Mouse (Mus musculus) gastrocnemius, postnatal 10 days (tissue): ENCODE results near the gene Pdpr. TPM values are rescaled to one million over a fixed set of nuclear protein-coding genes. Genes with fewer than 3 reads are reported as not detected.
A peak's percentile ranks its signal among the peaks of the same experiment; 100 is the strongest.
"Not testable (repeated sequence)": the region's sequence is repeated elsewhere in the genome, so short reads cannot be mapped to it uniquely, and the experiment has no call there.

Source experiments
- DNase-seq: peaks from one replicate; pipeline ENCODE4 v3.0.0; 2021; ENCODE audit warnings: mixed read lengths
- long read RNA-seq, 2 experiments: library from polyadenylated mRNA; stranded (forward); transcript quantifications; one replicate each; pipeline ENCODE4 v2.0.0; 2021
- total RNA-seq, 2 experiments: library from RNA; stranded (reverse); gene quantifications; 2 replicates each; pipeline ENCODE4 v1.2.3; 2021

Gene Pdpr
- 10 to 100 TPM; 52.9 to 67.6 TPM for total RNA-seq
- long read RNA-seq, experiment 1, full-length matches to known transcripts = 2 of 28 reads
- long read RNA-seq, experiment 1, partial matches to known transcripts = 15 of 28 reads
- long read RNA-seq, experiment 1, other reads (novel, unspliced or antisense) = 11 of 28 reads
- long read RNA-seq, experiment 2, full-length matches to known transcripts = 9 of 28 reads
- long read RNA-seq, experiment 2, partial matches to known transcripts = 2 of 28 reads
- long read RNA-seq, experiment 2, other reads (novel, unspliced or antisense) = 17 of 28 reads

DNA sequence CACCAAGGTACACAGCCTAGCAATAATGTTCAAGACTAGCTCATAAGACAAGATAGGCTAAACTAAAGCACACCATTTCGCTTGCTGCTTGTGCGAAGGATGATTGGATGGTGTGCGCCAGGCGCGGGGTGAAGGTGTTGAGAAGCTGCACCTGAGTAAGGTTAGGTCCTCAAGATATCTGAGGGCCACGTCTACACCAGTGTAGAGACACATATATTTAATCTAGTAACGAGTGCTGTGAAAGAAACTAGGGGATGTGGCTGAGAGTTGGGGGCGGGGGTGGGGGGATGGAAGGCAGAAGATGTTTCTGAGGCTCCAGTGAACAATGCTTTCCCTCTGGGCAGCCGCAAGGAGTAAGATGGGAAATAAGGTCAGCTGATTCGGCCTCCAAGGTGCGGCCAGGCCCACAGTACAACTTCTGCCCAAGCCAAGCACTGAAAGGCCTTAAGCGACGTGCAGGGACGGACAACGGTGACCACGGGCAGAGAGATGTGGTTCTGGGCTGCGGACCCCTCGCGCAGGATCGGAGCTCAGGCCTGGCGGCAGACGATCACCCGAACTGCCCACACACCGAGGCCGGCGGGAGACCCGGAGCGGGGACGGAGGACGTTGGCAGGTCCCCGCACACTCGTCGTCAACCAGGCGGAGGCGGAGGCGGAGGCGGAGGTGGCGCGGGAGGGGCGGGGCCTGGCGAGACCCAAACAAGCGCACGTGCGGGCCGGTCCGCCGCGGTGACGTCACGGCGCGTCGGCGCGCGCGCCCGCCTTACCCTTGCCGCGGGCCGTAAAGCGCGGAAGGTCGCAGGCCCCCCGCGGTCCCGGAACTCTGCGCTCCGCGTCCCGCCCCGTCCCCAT lies at the start of gene Pdpr:
TSS of gene Pdpr (plus strand) at position 766 of the 854 bp plus-strand sequence.
- peak; percentile 94 for DNase-seq

DNA sequence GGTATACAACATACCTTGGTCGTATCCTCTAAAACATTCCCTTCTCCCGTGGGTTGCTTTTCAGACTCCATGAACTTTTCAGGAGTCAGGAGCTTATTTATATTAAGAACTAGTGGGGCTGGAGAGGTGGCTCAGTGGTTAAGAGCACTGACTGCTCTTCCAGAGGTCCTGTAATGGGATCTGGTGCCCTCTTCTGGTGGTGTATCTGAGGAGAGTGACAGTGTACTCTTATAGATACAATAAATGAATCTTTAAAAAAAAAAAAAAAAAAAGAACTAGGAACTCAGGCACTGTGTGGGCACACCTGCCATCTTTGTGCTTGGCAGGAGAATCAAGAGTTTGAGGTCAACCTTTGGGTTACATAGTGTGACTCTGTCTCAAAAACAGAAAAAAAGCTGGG lies 45.7 kb upstream of the Pdpr start:
- DNase-seq = no peak

DNA sequence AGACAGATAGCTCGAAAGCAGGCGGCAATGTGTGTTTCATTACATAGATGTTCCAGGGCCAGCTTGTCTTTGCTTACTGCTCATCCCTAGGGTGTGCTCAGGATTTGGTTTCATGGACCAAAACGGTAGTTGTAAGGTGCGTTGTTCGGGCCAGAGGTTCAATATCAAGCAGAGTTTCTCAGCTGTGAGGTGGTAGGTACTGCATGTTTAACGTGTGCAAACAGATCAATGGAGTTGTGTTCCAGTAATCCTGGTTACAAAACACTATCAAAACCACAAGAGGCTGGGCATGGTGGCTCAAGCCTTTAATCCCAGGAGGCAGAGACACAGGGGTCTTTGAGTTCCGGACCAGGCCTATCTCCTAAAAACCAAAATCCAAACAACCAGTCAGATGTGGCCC lies 45.3 kb upstream of the Pdpr start:
- no peak for DNase-seq

DNA sequence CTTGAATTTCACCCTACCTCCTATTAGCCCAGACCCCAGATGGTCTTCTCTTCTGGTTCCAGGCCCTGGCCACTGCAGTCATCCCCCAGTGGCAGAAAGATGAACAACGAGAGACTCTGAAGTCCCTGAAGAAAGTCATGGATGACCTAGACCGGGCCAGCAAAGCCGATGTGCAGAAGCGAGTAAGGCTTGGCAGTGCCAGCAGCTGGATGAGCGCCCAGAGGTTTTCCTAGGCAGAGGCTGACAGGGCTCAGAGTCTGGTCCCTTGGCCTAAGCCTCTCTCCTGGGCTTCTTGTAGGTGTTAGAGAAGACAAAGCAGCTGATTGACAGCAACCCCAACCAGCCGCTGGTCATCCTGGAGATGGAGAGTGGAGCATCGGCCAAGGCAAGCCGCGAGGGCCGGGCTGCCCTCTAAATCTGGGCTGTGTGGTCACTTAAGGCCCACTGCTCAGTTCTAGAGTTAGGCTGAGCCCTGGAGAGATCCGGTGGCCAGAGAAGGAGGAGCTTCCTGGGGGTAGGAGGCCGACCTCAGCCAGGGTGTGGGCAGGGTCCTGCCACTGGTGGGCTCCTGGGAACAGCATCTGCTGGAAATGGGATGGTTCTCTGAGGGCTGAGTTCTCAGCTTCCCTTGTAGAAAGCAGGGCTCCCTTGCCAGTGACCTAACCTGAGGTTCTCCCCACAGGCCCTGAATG lies 40.5 kb upstream of the Pdpr start:
- DNase-seq = peak; percentile 57

DNA sequence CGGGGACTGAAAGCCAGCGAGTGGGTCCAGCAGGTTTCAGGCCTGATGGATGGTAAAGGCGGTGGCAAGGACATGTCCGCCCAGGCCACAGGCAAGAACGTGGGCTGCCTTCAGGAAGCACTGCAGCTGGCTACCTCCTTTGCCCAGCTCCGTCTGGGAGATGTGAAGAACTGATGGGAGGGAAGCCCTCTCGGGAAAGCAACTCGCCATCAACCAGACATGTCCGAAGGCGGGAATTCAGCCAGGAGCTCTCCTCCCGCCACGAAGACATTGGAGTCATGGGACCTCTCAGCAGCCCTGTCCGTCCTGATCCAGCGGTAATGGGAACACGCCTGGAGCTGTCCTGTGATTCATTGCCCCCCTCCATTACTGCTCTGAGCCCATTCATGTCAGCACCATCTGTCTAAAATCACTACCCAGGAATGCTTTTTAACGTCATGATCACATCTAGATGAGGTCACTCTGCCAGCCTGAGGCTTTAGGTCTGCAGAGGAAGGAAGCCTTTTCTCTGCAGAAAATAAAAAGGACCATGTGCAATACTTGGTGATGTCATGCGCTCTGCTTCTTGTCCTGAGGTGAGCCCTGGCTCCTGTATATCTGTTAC lies 39.3 kb upstream of the Pdpr start:
- DNase-seq = no peak

DNA sequence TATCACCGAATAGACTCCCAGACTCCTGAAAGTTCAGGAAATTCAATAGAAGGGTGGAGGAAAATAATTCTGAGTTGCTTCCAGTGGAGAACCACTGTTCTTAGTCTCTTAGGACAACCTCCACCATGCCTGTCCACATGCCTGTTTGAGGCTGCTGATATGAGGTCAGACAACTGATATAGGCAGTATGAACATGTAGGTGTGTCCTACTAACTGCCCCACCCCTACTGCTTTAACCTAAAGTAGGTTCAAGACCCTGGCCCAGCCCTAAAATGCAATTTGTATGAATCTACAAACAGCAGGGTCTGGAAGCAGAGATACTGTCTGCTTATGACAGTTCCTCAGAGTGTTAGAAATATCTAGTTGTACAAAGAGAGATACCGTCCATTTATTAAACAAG lies 38.8 kb upstream of the Pdpr start:
- no peak for DNase-seq

DNA sequence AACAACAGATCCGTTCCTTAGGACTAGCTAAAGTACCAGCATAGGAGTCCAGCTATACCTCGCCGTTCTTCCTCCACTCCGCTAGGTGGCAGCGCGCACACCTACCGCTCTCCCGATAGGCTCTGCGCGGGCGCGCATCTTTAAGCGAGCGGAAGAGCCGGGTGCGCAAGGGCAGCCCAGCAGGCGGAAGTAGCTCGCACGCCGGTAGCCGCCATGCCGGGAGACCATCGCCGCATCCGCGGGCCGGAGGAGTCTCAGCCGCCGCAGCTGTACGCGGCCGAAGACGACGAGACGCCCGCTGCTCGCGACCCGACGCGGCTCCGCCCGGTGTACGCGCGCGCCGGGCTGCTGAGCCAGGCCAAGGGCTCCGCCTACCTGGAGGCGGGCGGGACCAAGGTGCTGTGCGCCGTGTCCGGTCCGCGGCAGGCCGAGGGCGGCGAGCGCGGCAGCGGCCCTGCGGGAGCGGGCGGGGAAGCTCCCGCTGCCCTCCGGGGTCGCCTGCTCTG lies 38.2 kb upstream of the Pdpr start, which contains the start of gene Exosc6:
TSS of gene Exosc6 (plus strand) at position 182 of the 506 bp plus-strand sequence.
- DNase-seq = peak; percentile 88

DNA sequence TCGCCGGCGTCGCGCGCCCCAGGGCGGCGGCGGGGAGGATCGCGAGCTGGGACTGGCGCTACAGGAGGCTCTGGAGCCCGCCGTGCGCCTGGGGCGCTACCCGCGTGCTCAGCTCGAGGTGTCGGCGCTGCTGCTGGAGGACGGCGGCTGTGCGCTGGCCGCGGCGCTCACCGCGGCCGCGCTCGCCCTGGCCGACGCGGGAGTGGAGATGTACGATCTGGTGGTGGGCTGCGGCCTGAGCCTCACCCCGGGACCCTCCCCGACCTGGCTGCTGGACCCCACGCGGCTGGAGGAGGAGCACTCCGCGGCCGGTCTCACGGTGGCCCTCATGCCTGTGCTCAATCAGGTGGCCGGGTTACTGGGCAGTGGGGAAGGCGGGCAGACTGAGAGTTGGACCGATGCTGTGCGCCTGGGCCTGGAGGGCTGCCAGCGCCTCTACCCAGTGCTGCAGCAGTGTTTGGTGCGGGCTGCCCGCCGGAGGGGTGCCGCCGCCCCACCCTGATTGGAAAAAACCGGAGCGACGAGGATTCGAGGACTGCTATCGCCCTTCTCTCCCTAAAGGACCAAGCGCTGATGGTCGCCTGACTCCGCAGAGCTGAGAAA lies 37.6 kb upstream of the Pdpr start:
- peak; percentile 53 for DNase-seq

DNA sequence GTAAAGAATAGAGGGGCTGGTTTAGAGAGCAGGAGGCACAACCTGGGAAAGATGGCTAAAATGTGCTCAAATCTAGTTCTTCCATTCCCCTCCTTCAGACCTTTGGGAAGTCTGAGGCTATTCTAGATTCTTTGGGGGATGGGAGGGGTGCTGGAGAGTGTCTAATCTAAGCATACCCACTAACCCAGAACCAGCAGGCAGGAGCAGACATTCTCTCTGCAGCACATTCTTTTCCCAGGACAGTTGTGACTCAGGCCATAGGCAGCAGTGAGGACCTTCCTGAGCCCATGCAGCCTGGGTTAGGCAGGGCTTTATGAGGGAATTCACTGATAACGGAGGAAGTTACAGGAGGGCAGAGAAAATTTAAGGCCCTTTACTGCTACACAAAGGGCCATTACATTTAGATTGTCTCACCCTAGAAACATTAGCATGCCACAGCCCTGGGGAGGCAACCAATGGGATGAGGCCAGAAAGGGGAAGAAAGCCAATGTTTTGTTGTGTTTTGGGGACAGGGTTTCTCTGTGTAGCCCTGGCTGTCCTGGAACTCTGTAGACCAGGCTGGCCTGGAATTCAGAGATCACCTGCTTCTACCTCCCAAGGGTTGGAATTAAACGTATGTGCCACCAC lies 35.4 kb upstream of the Pdpr start:
- no peak for DNase-seq

DNA sequence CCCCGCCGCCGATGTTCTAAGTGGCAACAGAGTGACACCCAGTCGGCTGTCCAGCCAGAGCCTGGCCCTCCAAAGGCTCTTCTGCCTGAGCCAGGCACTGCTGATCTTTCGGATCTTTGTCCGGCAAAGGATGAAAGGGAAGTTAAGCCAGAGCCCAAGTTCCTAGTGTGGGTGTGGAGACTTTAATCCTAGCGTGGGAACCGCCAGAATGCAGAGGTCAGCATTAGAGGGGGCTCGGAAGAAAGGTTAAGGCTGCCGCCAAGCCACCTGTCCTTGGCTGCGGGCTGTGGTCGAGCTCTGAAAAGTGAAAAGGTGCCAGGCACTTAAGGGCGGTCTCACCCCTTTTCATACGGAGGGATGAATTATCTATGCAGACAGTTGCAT lies 32.8 kb upstream of the Pdpr start:
- no peak for DNase-seq

DNA sequence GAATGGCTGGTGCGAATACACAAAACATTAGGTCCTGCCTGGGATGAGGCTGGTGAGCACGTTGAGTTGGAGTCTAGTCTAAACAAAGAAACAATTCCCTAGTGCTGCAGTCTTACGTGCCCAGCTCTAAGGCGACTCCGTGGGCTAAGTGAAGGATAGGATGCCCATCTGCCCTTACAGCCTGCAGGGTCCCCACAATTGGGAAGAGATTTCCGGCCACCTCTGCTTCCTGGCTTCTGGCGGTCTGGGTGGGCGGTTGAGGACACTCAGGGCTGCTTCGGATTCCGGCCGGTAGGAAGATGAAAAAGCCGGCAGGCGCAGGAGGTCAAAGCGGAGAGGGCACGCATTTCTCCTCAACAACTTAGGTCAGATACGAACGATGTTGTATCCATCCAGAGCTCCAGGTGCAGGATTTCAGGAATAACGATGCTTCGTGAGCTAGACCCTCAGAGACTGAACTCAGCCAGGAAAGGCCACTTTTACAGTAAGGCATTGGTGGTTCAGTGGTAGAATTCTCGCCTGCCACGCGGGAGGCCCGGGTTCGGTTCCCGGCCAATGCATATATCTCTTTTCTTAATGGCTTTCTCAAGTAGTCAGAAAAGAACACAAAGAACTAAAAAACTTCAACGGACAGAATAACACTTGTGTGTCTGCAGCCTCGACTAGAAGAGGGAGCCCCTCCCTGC lies 32.2 kb upstream of the Pdpr start:
- peak; percentile 83 for DNase-seq

DNA sequence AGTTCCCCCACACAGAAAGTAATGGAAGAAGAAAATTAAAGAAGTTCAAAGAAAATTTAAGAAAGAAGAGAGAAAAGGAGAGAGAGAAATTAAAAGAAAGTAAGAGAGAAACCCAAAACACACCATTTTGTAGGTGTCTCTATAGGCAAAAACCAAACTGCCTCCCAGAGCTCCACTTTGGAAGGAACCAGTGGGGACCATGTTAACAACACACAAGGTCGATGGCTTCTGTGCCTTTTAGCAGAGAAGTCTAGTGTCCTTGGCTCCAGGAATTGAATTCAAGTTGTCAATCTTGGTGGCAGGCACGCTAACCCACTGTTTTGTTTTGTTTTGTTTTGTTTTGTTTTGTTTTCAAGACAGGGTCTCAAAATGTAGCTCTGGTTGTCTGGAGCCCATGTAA lies 31.5 kb upstream of the Pdpr start:
- no peak for DNase-seq

DNA sequence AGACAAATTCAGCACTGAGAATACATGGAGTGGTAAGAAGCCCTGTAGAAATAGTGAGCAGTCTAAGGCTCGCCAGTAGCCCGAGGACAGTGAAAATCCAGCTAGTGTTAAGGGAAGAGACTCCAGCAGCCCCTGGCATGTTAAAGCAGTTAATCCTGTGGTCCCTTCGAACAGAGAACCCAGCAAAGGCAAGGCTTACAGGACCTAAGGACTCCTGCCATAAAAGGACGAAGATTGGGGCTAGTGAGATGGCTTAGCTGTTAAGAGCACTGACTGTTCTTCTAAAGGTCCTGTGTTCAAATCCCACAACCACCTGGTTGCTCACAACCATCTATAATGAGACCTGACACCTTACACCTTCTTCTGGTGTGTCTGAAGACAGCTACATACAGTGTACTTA lies 28.1 kb upstream of the Pdpr start:
- no peak for DNase-seq

DNA sequence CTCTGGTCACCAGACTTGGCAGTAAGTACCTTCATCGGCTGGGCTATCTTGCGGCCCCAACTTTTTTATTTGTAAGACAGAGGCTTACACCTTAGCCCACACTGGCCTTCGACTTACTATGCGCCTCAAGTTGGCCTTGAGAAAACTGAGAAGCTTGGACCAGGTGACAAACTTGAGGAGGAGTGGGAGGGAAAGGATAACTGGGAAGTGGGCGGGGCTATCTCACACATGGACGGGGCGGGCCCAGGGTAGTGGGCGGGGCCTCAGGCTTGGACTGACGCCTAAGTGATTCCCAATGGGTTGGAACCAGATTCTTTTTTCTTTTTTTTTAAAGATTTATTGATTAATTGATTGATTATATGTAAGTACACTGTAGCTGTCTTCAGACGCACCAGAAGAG lies 27.0 kb upstream of the Pdpr start:
- no peak for DNase-seq

DNA sequence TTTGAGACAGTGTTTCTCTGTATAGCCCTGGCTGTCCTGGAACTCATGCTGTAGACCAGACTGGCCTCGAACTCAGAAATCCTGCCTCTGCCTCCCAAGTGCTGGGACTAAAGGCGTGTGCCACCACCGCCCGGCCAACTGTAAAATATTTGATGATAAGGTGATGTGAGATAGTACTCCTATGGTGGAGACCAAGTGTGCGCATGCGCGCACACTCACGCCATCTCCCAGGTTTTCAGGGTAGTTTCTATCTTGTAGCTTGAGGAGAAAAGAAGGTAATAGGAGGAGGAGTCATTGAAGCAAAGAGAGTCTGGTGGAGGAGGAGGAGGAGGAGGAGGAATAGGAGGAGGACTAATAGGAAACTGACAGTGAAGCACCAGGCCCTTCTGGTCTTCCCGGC lies 25.8 kb upstream of the Pdpr start:
- not testable (repeated sequence) for DNase-seq

DNA sequence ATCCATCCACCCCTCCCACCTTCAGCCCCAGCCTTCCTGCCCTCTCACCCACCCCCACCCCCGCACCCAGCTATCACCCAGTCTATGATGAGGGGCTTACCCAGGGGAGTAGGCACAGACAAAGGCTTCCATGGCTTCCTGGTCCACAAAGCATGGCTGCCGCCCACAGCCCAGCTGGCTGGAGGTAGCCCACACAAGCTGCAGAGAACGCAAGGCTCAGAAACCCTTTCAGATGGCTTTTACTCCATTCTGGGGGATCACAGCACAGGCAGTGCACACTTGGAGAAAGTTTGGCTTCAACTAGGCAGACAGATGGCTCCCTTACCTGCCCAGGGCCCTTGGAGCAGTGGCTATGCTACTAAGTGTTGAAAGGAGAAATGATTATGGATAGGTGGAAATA lies 18.5 kb upstream of the Pdpr start:
- DNase-seq = no peak

DNA sequence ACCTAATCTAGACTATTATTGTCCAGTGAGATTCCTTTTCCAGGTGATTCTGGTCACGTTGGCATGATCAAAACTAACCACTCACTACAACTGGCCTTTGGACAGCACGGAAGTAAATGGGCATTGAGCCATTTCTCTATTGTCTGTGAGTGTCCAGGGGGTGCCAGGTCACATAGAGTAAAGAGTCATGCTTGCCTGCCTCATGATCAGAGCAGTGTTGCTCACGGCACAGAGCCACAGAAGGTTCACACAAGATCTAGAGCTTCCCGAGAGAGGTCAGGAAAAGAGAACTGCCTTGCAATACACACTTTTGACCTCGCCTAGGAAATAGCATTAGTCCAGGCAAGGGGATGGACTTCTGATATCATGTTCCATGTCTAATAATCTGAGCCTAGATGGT lies 15.0 kb upstream of the Pdpr start:
- no peak for DNase-seq

DNA sequence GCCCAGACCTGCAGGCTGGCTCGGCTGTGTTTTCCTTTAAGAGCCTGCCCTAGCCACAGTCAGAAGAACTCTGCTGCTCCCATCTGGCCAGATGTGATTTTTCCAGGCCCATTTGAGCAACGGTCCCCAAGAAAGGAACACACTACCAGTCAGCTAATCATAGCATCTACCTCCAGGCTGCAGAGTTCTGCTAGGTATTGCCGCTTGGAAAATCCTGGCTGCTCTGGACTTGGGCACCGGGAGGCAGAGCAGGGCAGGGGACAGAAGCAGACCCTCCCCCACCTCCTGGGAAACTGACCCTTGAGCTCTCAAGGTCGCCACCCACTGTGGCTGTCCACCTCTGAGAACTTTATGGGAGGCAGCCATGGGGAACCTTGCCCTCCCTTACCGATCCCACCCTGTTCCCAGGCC lies 14.6 kb upstream of the Pdpr start:
- DNase-seq = peak; percentile 18

DNA sequence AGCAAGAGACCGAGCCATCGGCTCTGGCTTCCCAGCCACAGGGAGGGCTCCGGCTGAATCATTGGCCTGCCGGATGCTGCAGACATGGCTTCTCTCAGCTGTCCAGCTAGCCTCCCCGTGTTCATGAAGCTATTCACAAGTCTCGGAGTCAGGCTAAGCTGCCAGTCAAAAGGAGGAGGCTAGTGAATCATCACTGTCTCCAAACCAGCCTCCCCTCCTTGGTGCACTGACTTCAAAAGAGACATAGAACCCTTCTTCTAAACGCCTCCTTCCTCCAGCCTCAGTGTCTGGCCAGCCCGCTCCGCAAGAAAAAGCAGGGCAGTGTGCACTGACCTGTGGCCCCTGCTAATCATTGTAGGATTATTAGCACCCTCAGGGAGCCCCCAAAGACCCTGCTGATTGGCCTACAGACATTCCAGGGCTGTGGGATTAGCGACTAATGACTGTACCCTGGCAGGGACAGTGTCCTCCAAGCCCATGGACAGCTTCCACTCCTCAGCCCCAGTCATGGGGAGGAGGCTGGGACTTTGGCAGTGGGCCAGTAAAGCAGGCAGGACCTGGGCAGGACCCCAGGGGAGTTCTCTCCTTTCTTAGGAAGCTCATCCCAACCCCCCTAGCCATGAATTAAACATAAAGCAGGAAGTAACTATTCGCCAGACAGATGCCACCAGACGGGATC lies 12.7 kb upstream of the Pdpr start:
- DNase-seq = no peak

DNA sequence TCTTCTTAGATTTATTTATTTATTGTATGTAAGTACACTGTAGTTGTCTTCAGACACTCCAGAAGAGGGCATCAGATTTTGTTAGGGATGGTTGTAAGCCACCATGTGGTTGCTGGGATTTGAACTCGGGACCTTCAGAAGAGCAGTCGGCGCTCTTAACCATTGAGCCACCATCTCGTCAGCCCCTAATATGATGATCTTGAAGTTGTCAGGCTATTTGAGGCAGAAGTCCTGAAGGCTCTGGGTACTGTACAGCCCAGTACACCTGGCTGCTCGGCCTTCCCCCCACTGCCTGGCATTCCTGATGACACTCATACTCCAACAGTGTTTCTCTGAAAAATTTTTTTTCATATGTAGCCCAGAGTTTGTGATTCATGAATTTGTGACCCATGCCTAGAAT lies 10.5 kb upstream of the Pdpr start:
- not testable (repeated sequence) for DNase-seq
